Mouse (Mus musculus) MEL (cell line): ENCODE results near the gene Il1rapl1. TPM values are rescaled to one million over a fixed set of nuclear protein-coding genes. Genes with fewer than 3 reads are reported as not detected.

Experiments
- DNase-seq: peaks from one replicate; pipeline ENCODE4 v3.0.0; 2011; ENCODE audit warnings: low read depth, low spot score
- H3K27ac ChIP-seq: 2 replicates; pipeline ENCODE4 v1.5.1; 2012; ENCODE audit warnings: low read depth, mild to moderate bottlenecking, control low read depth, low read length, moderate library complexity; ENCODE audit not compliant: control insufficient read depth
- H3K27me3 ChIP-seq, 2 experiments: fragments of 150-350 bp in 1 of 2; sonication (generic) in 1 of 2; 2 replicates each; pipeline ENCODE4 v1.6.1; 2012; ENCODE audit warnings: low read length in 2 of 2, mild to moderate bottlenecking in 2 of 2, improper control_type of control experiment in 1 of 2, moderate library complexity in 1 of 2; ENCODE audit not compliant: insufficient read depth in 2 of 2, control insufficient read depth in 1 of 2
- H3K36me3 ChIP-seq, 2 experiments: 2 replicates each; pipeline ENCODE4 v1.6.1; 2012 to 2014; ENCODE audit warnings: low read length in 2 of 2, improper control_type of control experiment in 1 of 2, inconsistent platforms in 1 of 2, mild to moderate bottlenecking in 1 of 2; ENCODE audit not compliant: insufficient read depth in 2 of 2, control insufficient read depth in 1 of 2
- H3K4me1 ChIP-seq, 2 experiments: fragments of 150-350 bp in 1 of 2; sonication (generic) in 1 of 2; 2 replicates each; pipeline ENCODE4 v1.6.1; 2012; ENCODE audit warnings: low read length in 2 of 2, improper control_type of control experiment in 1 of 2, mild to moderate bottlenecking in 1 of 2; ENCODE audit not compliant: insufficient read depth in 2 of 2, control insufficient read depth in 1 of 2
- H3K4me3 ChIP-seq, 2 experiments: fragments of 150-350 bp in 1 of 2; sonication (generic) in 1 of 2; 2 replicates each; pipeline ENCODE4 v1.5.1; 2012; ENCODE audit warnings: low read depth in 2 of 2, low read length in 2 of 2, mild to moderate bottlenecking in 2 of 2, moderate library complexity in 2 of 2, control low read depth in 1 of 2, improper control_type of control experiment in 1 of 2; ENCODE audit not compliant: control insufficient read depth in 1 of 2, insufficient read depth in 1 of 2
- H3K79me2 ChIP-seq: 2 replicates; pipeline ENCODE4 v1.6.1; 2012; ENCODE audit warnings: mild to moderate bottlenecking, low read length, moderate library complexity; ENCODE audit not compliant: control insufficient read depth, poor library complexity, insufficient read depth
- H3K9ac ChIP-seq: 2 replicates; pipeline ENCODE4 v1.6.1; 2012; ENCODE audit warnings: low read depth, mild to moderate bottlenecking, control low read depth, low read length, moderate library complexity; ENCODE audit not compliant: control insufficient read depth, poor library complexity, severe bottlenecking
- H3K9me3 ChIP-seq: fragments of 150-350 bp; sonication (generic); replicated peaks from 2 replicates; pipeline ENCODE4 v1.6.1; 2012; ENCODE audit warnings: mild to moderate bottlenecking, low read length, improper control_type of control experiment, moderate library complexity; ENCODE audit not compliant: insufficient read depth
- BHLHE40 ChIP-seq: IDR thresholded peaks from 2 replicates; pipeline ENCODE4 v1.6.1; 2012; ENCODE audit warnings: low read depth, mild to moderate bottlenecking, inconsistent platforms, low read length, improper control_type of control experiment, borderline replicate concordance
- E2F4 ChIP-seq: IDR thresholded peaks from 2 replicates; pipeline ENCODE4 v1.6.1; 2011; ENCODE audit warnings: low read depth, low read length, improper control_type of control experiment, borderline replicate concordance
- ELF1 ChIP-seq: IDR thresholded peaks from 2 replicates; pipeline ENCODE4 v1.6.1; 2014; ENCODE audit warnings: low read depth, mild to moderate bottlenecking, inconsistent platforms, low read length, improper control_type of control experiment, moderate library complexity
- ETS1 ChIP-seq: IDR thresholded peaks from 2 replicates; pipeline ENCODE4 v1.6.1; 2012; ENCODE audit warnings: low read depth, mild to moderate bottlenecking, inconsistent platforms, low read length, improper control_type of control experiment, moderate library complexity
- GABPA ChIP-seq: IDR thresholded peaks from 2 replicates; pipeline ENCODE4 v1.6.1; 2012; ENCODE audit warnings: low read depth, mild to moderate bottlenecking, inconsistent platforms, low read length, improper control_type of control experiment, moderate library complexity
- GATA1 ChIP-seq: IDR thresholded peaks from 2 replicates; pipeline ENCODE4 v1.6.1; 2011; ENCODE audit warnings: low read depth, low read length, improper control_type of control experiment
- JUND ChIP-seq: IDR thresholded peaks from 2 replicates; pipeline ENCODE4 v1.6.1; 2011; ENCODE audit warnings: low read depth, mild to moderate bottlenecking, improper control_type of control experiment, low read length
- MAZ ChIP-seq: IDR thresholded peaks from 2 replicates; pipeline ENCODE4 v1.6.1; 2012; ENCODE audit warnings: low read depth, mild to moderate bottlenecking, inconsistent platforms, low read length, improper control_type of control experiment
- MEF2A ChIP-seq: IDR thresholded peaks from 2 replicates; pipeline ENCODE4 v1.6.1; 2014; ENCODE audit warnings: low read depth, mild to moderate bottlenecking, inconsistent platforms, low read length, improper control_type of control experiment; ENCODE audit not compliant: poor library complexity, insufficient replicate concordance, severe bottlenecking; ENCODE audit errors: extremely low read depth
- MXI1 ChIP-seq: IDR thresholded peaks from 2 replicates; pipeline ENCODE4 v1.6.1; 2011; ENCODE audit warnings: mild to moderate bottlenecking, low read depth, low read length, improper control_type of control experiment
- MYC ChIP-seq: IDR thresholded peaks from 2 replicates; pipeline ENCODE4 v1.6.1; 2011; ENCODE audit warnings: low read depth, mild to moderate bottlenecking, low read length, improper control_type of control experiment, moderate library complexity
- SIN3A ChIP-seq: IDR thresholded peaks from 2 replicates; pipeline ENCODE4 v1.6.1; 2012; ENCODE audit warnings: low read length, improper control_type of control experiment, inconsistent platforms
- SMC3 ChIP-seq: IDR thresholded peaks from 2 replicates; pipeline ENCODE4 v1.6.1; 2011; ENCODE audit warnings: low read depth, low read length, improper control_type of control experiment
- TBP ChIP-seq: IDR thresholded peaks from 2 replicates; pipeline ENCODE4 v1.8.0; 2011; ENCODE audit warnings: low read depth, low read length, improper control_type of control experiment
- TCF12 ChIP-seq: IDR thresholded peaks from 2 replicates; pipeline ENCODE4 v1.6.1; 2014; ENCODE audit warnings: low read depth, mild to moderate bottlenecking, inconsistent platforms, low read length, improper control_type of control experiment, moderate library complexity
- USF1 ChIP-seq: IDR thresholded peaks from 2 replicates; pipeline ENCODE4 v1.6.1; 2014; ENCODE audit warnings: low read depth, mild to moderate bottlenecking, inconsistent platforms, low read length, improper control_type of control experiment, moderate library complexity
- ZC3H11A ChIP-seq: IDR thresholded peaks from 2 replicates; pipeline ENCODE4 v1.6.1; 2012; ENCODE audit warnings: low read depth, mild to moderate bottlenecking, inconsistent platforms, low read length, improper control_type of control experiment
- ZKSCAN1 ChIP-seq: IDR thresholded peaks from 2 replicates; pipeline ENCODE4 v1.6.1; 2012; ENCODE audit warnings: low read depth, mild to moderate bottlenecking, inconsistent platforms, low read length, improper control_type of control experiment, moderate library complexity
- ZMIZ1 ChIP-seq: IDR thresholded peaks from 2 replicates; pipeline ENCODE4 v1.6.1; 2012; ENCODE audit warnings: low read depth, mild to moderate bottlenecking, inconsistent platforms, low read length, improper control_type of control experiment, moderate library complexity
- ZNF384 ChIP-seq: IDR thresholded peaks from 2 replicates; pipeline ENCODE4 v1.6.1; 2012; ENCODE audit warnings: low read depth, mild to moderate bottlenecking, inconsistent platforms, low read length, improper control_type of control experiment
- polyA plus RNA-seq, 2 experiments: library from polyadenylated mRNA; stranded (reverse) in 1 of 2; unstranded in 1 of 2; fragments of >175 nt in 1 of 2; fragments of >200 nt in 1 of 2; gene quantifications; 2 replicates each; pipeline versions ENCODE4 v1.2.1 to v1.2.4; 2012; ENCODE audit warnings: low replicate concordance in 2 of 2, low read depth in 1 of 2; ENCODE audit not compliant: insufficient read length in 2 of 2, insufficient read depth in 1 of 2, missing spikeins in 1 of 2
- total RNA-seq: library from RNA; depleted of rRNA; stranded (reverse); fragments of 300-350 nt; gene quantifications from 2 replicates; pipeline ENCODE4 v1.2.3, GENCODE M21; 2012; rRNA removed

The Il1rapl1 gene
- total RNA-seq, result not detected in 2 replicates
- not detected for polyA plus RNA-seq

DNA sequence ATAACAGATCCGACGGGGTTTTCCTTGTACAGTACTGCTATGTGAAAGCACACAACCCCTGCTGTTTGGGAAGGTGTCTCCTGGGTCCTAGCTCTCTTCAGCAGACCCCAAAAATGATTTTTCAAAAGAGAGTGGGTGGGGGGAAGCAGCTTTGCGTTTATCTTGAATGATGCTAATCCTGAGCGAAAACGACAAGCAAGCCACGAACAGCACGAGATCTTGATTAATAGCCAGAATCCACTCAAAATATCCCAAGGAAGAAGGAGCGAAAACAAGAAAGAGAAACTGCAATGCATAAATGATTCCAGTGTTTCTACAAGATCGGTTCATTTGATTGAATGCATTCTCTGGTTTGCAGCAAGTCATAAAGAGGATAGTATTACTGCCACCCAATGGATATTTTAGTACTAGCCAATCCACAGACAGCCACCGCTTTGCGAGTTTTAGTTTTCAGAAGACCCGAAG lies at the start of gene Il1rapl1:
Gene Il1rapl1, minus strand, starts transcription at position 37 of the 465 bp plus-strand sequence.
- no peak for DNase-seq
- no peaks in the 10 kb centered on the region for H3K27me3 ChIP-seq
- no peaks in the 10 kb centered on the region for H3K36me3 ChIP-seq
- TF ChIP-seq MEF2A, result no peak
- no peak for TF ChIP-seq SIN3A
- TF ChIP-seq ETS1, result no peak
- TF ChIP-seq MXI1, result no peak
- no peak for TF ChIP-seq GATA1
- TF ChIP-seq TBP, result no peak
- no peak for TF ChIP-seq BHLHE40
- TF ChIP-seq TCF12, result no peak
- TF ChIP-seq ZC3H11A, result no peak
- TF ChIP-seq GABPA, result no peak
- no peak for TF ChIP-seq ELF1
- TF ChIP-seq USF1, result no peak
- TF ChIP-seq, all 39 proteins: peak for 0
- no peaks in the 10 kb centered on the region for H3K4me1 ChIP-seq
- H3K9me3 ChIP-seq, result no peaks in the 10 kb centered on the region
- H3K79me2 ChIP-seq, result no peaks in the 10 kb centered on the region
- no peak within 1 kb of the TSS for H3K9ac ChIP-seq
- no peak within 1 kb of the TSS for H3K27ac ChIP-seq
- H3K4me3 ChIP-seq, result no peak within 1 kb of the TSS

DNA sequence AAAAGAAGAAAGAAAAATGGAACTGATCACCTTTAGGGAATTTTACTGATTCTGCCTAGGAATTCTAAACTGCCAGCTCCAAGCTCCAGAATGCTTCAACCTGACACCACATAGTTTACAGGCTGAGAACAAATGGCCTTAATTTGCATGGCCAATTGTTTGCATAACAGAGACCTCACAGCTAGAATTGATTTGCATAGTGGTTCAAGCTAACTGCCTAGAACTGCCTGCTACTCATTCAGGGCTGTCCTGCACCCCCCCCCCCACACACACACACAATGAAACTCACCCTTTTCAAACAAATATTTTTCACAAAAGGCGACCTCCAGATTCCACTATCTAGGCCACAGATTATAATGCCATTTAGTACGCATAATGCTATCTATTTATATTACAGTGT lies 42.6 kb upstream of the Il1rapl1 start:
- no peaks in the 10 kb centered on the region for H3K79me2 ChIP-seq
- no peaks in the 10 kb centered on the region for H3K36me3 ChIP-seq
- H3K27me3 ChIP-seq, result no peaks in the 10 kb centered on the region
- DNase-seq, result no peak
- no peak overlapping the region for H3K9ac ChIP-seq
- H3K4me3 ChIP-seq, result no peak overlapping the region
- H3K4me1 ChIP-seq, result no peaks in the 10 kb centered on the region
- no peak for TF ChIP-seq JUND
- no peak for TF ChIP-seq GABPA
- no peak for TF ChIP-seq ZKSCAN1
- TF ChIP-seq MEF2A, result no peak
- TF ChIP-seq MAZ, result no peak
- no peak for TF ChIP-seq SMC3
- TF ChIP-seq ZMIZ1, result no peak
- TF ChIP-seq MXI1, result no peak
- TF ChIP-seq ZNF384, result no peak
- no peak for TF ChIP-seq E2F4
- no peak for TF ChIP-seq MYC
- no peak overlapping the region for H3K27ac ChIP-seq
- no peaks in the 10 kb centered on the region for H3K9me3 ChIP-seq
